In genomic region chr5:44917173-44917815, GRCm38 (mm10) we compare ENCODE assay signal across 12 mouse cellular contexts.
DNase-seq lines count a peak whose midpoint lies in the region; ATAC-seq and TF ChIP-seq lines count a peak whose summit lies in the region.
"Had no signal": no experiment of that assay in that cellular context is flagged by ENCODE, and none has a peak within 500 bp of the region (broad histone marks: within the 10 kb centered on the region; RNA-seq: fewer than 3 reads in every experiment).

No protein-coding gene starts in this region.

- no peaks in the 10 kb centered on the region for H3K36me3 ChIP-seq in hindbrain, embryonic 13.5 days
- H3K36me3 ChIP-seq in hindbrain, embryonic 10.5 days, result no peaks in the 10 kb centered on the region
- H3K36me3 ChIP-seq in forebrain, embryonic 14.5 days (ENCODE audit: control insufficient read depth, insufficient read depth, low read length), result no peaks in the 10 kb centered on the region
- H3K36me3 ChIP-seq in limb, embryonic 12.5 days, result no peaks in the 10 kb centered on the region
- no peaks in the 10 kb centered on the region for H3K36me3 ChIP-seq in heart, embryonic 11.5 days (ENCODE audit: control insufficient read depth, insufficient read depth, low read length)

- no peak for TF ChIP-seq POLR2A in brain, embryonic 14.5 days (IDR thresholded peaks at IDR 0.05; ENCODE audit: borderline replicate concordance, extremely low read depth, insufficient read depth, insufficient read length, poor library complexity, severe bottlenecking)
- no peak for TF ChIP-seq POLR2A in lung, adult 2 months (IDR thresholded peaks at IDR 0.05; ENCODE audit: borderline replicate concordance, extremely low read depth, low read depth, low read length)

- no peak for DNase-seq in hindbrain, embryonic 10.5 days (ENCODE audit: low spot score)
- DNase-seq in brain, embryonic 14.5 days (ENCODE audit: low read depth), result peak; percentile 49
- DNase-seq in forebrain, embryonic 14.5 days (ENCODE audit: low spot score), result peak; percentile 42
- DNase-seq in lung, adult 2 months, result no peak
- DNase-seq in spleen, postnatal 36 days (ENCODE audit: low spot score in 2 of 2), result no peak
- DNase-seq: adrenal gland, postnatal 25 days; B cell, adult 2 months; gastrocnemius, postnatal 36 days; lung, adult 18-20 months had no signal

- ATAC-seq in hindbrain, embryonic 13.5 days (ENCODE audit: low FRiP score), result 0 out of 2 replicates have a peak, but pooled peaks have one; percentile 17
- ATAC-seq in forebrain, embryonic 14.5 days, result peak; percentile 54
- no peak for ATAC-seq in limb, embryonic 12.5 days (ENCODE audit: insufficient number of reproducible peaks, insufficient read depth, low FRiP score, low TSS enrichment, low read depth)
- no peak for ATAC-seq in heart, embryonic 11.5 days (replicated peaks; ENCODE audit: insufficient number of reproducible peaks, low FRiP score, low TSS enrichment)

- 52% methylated on average over 16 of the region's 16 CpGs for WGBS in hindbrain, embryonic 13.5 days
- 65% methylated on average over 16 of the region's 16 CpGs for WGBS in hindbrain, embryonic 10.5 days
- WGBS in forebrain, embryonic 14.5 days, result 20% methylated on average over 16 of the region's 16 CpGs
- WGBS in limb, embryonic 12.5 days, result 32% methylated on average over 16 of the region's 16 CpGs
- WGBS in lung, adult 2 months, result 61% methylated on average over 16 of the region's 16 CpGs
- 76% methylated on average over 16 of the region's 16 CpGs for WGBS in heart, embryonic 11.5 days (ENCODE audit: insufficient replicate concordance)

- 0 out of 2 replicates have a peak, but pooled peaks cover 4% of the 10 kb centered on the region for H3K4me1 ChIP-seq in hindbrain, embryonic 13.5 days (replicated peaks)
- peaks cover 6% of the 10 kb centered on the region; the same call in 1 of the 2 replicates for H3K4me1 ChIP-seq in hindbrain, embryonic 10.5 days (replicated peaks)
- H3K4me1 ChIP-seq in forebrain, embryonic 14.5 days (ENCODE audit: control insufficient read depth, insufficient read depth, low read length), result peaks cover 4% of the 10 kb centered on the region
- peaks cover 19% of the 10 kb centered on the region for H3K4me1 ChIP-seq in limb, embryonic 12.5 days (replicated peaks)
- no peaks in the 10 kb centered on the region for H3K4me1 ChIP-seq in lung, adult 2 months (ENCODE audit: control insufficient read depth, insufficient read depth, low read length)
- no peaks in the 10 kb centered on the region for H3K4me1 ChIP-seq in heart, embryonic 11.5 days (ENCODE audit: control insufficient read depth, insufficient read depth, low read length)

- no peaks in the 10 kb centered on the region for H3K9me3 ChIP-seq in hindbrain, embryonic 13.5 days
- no peaks in the 10 kb centered on the region for H3K9me3 ChIP-seq in hindbrain, embryonic 10.5 days
- H3K9me3 ChIP-seq in forebrain, embryonic 14.5 days (replicated peaks; ENCODE audit: control insufficient read depth, low read length), result no peaks in the 10 kb centered on the region
- H3K9me3 ChIP-seq in limb, embryonic 12.5 days, result no peaks in the 10 kb centered on the region
- H3K9me3 ChIP-seq in heart, embryonic 11.5 days (replicated peaks; ENCODE audit: control insufficient read depth, low read length), result no peaks in the 10 kb centered on the region

- no peaks in the 10 kb centered on the region for H3K27me3 ChIP-seq in hindbrain, embryonic 13.5 days
- H3K27me3 ChIP-seq in hindbrain, embryonic 10.5 days (ENCODE audit: insufficient read depth, poor library complexity, severe bottlenecking), result no peaks in the 10 kb centered on the region
- H3K27me3 ChIP-seq in forebrain, embryonic 14.5 days (replicated peaks; ENCODE audit: control insufficient read depth, insufficient read depth, low read length), result no peaks in the 10 kb centered on the region
- no peaks in the 10 kb centered on the region for H3K27me3 ChIP-seq in limb, embryonic 12.5 days
- H3K27me3 ChIP-seq in heart, embryonic 11.5 days (ENCODE audit: control insufficient read depth, insufficient read depth, low read length), result no peaks in the 10 kb centered on the region

- H3K27ac ChIP-seq in hindbrain, embryonic 13.5 days, result no peak overlapping the region
- no peak overlapping the region for H3K27ac ChIP-seq in hindbrain, embryonic 10.5 days
- no peak overlapping the region for H3K27ac ChIP-seq in forebrain, embryonic 14.5 days (ENCODE audit: low read depth, low read length)
- H3K27ac ChIP-seq in limb, embryonic 12.5 days, result no peak overlapping the region
- H3K27ac ChIP-seq in heart, embryonic 11.5 days (ENCODE audit: low read depth, low read length), result no peak overlapping the region

- peak overlapping the region; percentile 30 for H3K4me2 ChIP-seq in hindbrain, embryonic 13.5 days
- peak overlapping the region; percentile 43 for H3K4me2 ChIP-seq in forebrain, embryonic 14.5 days (ENCODE audit: low read length)
- H3K4me2 ChIP-seq in limb, embryonic 12.5 days, result peak overlapping the region; percentile 41
- no peak overlapping the region for H3K4me2 ChIP-seq in heart, embryonic 11.5 days

- peak overlapping the region; percentile 13; the same call in 1 of the 2 replicates for H3K4me3 ChIP-seq in hindbrain, embryonic 13.5 days
- H3K4me3 ChIP-seq in hindbrain, embryonic 10.5 days, result no peak overlapping the region
- peak overlapping the region; percentile 10; the same call in 1 of the 2 replicates for H3K4me3 ChIP-seq in forebrain, embryonic 14.5 days (ENCODE audit: low read depth, low read length)
- H3K4me3 ChIP-seq in limb, embryonic 12.5 days (replicated peaks), result no peak overlapping the region
- H3K4me3 ChIP-seq in lung, adult 2 months (replicated peaks; ENCODE audit: extremely low read depth, low read depth, low read length), result no peak overlapping the region
- H3K4me3 ChIP-seq in heart, embryonic 11.5 days (ENCODE audit: low read depth, low read length), result no peak overlapping the region

- no peak overlapping the region for H3K9ac ChIP-seq in hindbrain, embryonic 13.5 days
- H3K9ac ChIP-seq in forebrain, embryonic 14.5 days (ENCODE audit: low read length), result 0 out of 2 replicates have a peak overlapping the region, but pooled peaks have one; percentile 8
- no peak overlapping the region for H3K9ac ChIP-seq in limb, embryonic 12.5 days (replicated peaks)
- H3K9ac ChIP-seq in heart, embryonic 11.5 days (ENCODE audit: low read depth, low read length), result no peak overlapping the region

- no peak for TF ChIP-seq CTCF in brain, embryonic 14.5 days (IDR thresholded peaks at IDR 0.05; ENCODE audit: borderline replicate concordance, extremely low read depth, insufficient read depth, insufficient read length)
- no peak for TF ChIP-seq CTCF in lung, adult 2 months (IDR thresholded peaks at IDR 0.05; ENCODE audit: insufficient read depth, low read length)

Comparison
In these comparisons a context has a peak if more than half of its experiments do, and no peak if none do; other contexts are left out.
1. H3K4me3 ChIP-seq: peak in hindbrain, embryonic 13.5 days (single experiment) and forebrain, embryonic 14.5 days (single experiment); none in hindbrain, embryonic 10.5 days (single experiment), limb, embryonic 12.5 days (single experiment), lung, adult 2 months (single experiment) and heart, embryonic 11.5 days (single experiment).
2. ATAC-seq: peak in hindbrain, embryonic 13.5 days (single experiment) and forebrain, embryonic 14.5 days (single experiment); none in limb, embryonic 12.5 days (single experiment) and heart, embryonic 11.5 days (single experiment).
3. DNase-seq: peak in brain, embryonic 14.5 days (single experiment) and forebrain, embryonic 14.5 days (single experiment); none in hindbrain, embryonic 10.5 days (single experiment), lung, adult 2 months (single experiment) and spleen, postnatal 36 days (0 of 2).